Mouse (Mus musculus) forebrain, embryonic 15.5 days (tissue): ENCODE data around the gene Tmem147. TPM values are rescaled to one million over a fixed set of nuclear protein-coding genes. Genes with fewer than 3 reads are reported as not detected.
A peak's percentile ranks its signal among the peaks of the same experiment; 100 is the strongest.
"Not testable (repeated sequence)": the region's sequence is repeated elsewhere in the genome, so short reads cannot be mapped to it uniquely, and the experiment has no call there.

Experiments
- ATAC-seq: fragments of 200-750 bp; cut with Nextera tagmentation; replicated peaks from 2 replicates; pipeline ENCODE4 v1.8.0; 2017; ENCODE audit warnings: mild to moderate bottlenecking, moderate TSS enrichment, moderate library complexity
- H3K27ac ChIP-seq: fragments of 300-500 bp; sonication (generic); replicated peaks from 2 replicates; pipeline ENCODE4 v1.5.1; 2015; ENCODE audit warnings: mild to moderate bottlenecking, inconsistent platforms
- H3K27me3 ChIP-seq: fragments of 300-500 bp; sonication (generic); 2 replicates; pipeline ENCODE4 v1.6.1; 2015; ENCODE audit warnings: inconsistent platforms
- H3K36me3 ChIP-seq: fragments of 300-500 bp; sonication (generic); 2 replicates; pipeline ENCODE4 v1.6.1; 2015; ENCODE audit warnings: mild to moderate bottlenecking, inconsistent platforms
- H3K4me1 ChIP-seq: fragments of 300-500 bp; sonication (generic); 2 replicates; pipeline ENCODE4 v1.6.1; 2015; ENCODE audit warnings: inconsistent platforms
- H3K4me2 ChIP-seq: fragments of 300-500 bp; sonication (generic); replicated peaks from 2 replicates; pipeline ENCODE4 v1.6.1; 2015; ENCODE audit warnings: mild to moderate bottlenecking, inconsistent platforms
- H3K4me3 ChIP-seq: fragments of 300-500 bp; sonication (generic); 2 replicates; pipeline ENCODE4 v1.5.1; 2015; ENCODE audit warnings: mild to moderate bottlenecking, inconsistent platforms
- H3K9ac ChIP-seq: fragments of 300-500 bp; sonication (generic); replicated peaks from 2 replicates; pipeline ENCODE4 v1.6.1; 2015; ENCODE audit warnings: mild to moderate bottlenecking, inconsistent platforms
- H3K9me3 ChIP-seq: fragments of 300-500 bp; sonication (generic); 2 replicates; pipeline ENCODE4 v1.6.1; 2016; ENCODE audit warnings: inconsistent platforms
- WGBS: fragments of 180-500 bp; shearing (Covaris S2); methylation state at CpG from one replicate; pipeline ENCODE4 v1.1.7; 2015; ENCODE audit warnings: mixed read lengths; 5-methylcytosine and 5-hydroxymethylcytosine counted together
- polyA plus RNA-seq: library from polyadenylated mRNA; unstranded; fragments of >200 nt; fragmentation: Nextera tagmentation; extraction: Ambion mirVana; gene quantifications from 2 replicates; pipeline ENCODE4 v1.2.1, GENCODE M21; 2015

Gene Tmem147
- polyA plus RNA-seq, 1 experiment from 2014 or later: 197 TPM

DNA sequence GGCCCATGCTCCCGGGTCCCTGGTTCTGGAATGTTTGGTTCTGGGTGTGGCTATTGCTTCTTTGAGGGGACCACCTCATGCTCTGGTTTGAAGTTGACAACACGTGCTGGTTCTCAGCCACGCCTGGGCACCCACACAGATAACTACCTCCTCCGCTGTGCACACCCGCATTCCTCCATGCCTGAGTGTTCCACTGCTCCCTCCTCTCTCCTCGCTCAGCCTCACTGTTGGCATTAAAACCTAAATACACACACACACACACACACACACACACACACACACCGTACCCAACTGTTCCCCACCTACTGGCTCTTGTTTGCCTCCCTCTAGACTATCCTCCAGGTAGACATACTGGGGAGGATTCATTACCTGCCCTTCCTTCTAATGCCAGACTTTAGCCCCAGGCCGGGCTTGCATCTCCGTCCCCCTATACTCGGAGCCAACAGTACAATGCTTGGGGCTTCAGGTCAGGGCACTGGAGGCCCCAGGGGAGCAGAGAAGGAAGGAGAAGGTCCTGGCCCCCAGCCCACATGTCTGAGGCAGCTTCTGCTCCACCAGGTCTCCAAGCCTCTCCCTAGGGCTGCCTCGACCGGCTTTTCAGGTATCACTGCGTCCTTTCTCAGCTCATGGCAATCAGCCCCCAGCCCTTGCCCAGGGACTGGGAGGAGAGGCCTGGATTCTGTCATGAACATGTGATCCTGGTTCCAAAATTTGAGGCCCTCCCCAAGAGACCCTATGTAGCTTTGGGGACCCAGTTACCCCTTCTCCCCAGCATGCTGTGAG is 20.7 kb upstream of the Tmem147 start:
- H3K4me1 ChIP-seq: no peaks in the 10 kb centered on the region
- WGBS: 84% methylated on average over 13 of the region's 13 CpGs
- no peak for ATAC-seq

DNA sequence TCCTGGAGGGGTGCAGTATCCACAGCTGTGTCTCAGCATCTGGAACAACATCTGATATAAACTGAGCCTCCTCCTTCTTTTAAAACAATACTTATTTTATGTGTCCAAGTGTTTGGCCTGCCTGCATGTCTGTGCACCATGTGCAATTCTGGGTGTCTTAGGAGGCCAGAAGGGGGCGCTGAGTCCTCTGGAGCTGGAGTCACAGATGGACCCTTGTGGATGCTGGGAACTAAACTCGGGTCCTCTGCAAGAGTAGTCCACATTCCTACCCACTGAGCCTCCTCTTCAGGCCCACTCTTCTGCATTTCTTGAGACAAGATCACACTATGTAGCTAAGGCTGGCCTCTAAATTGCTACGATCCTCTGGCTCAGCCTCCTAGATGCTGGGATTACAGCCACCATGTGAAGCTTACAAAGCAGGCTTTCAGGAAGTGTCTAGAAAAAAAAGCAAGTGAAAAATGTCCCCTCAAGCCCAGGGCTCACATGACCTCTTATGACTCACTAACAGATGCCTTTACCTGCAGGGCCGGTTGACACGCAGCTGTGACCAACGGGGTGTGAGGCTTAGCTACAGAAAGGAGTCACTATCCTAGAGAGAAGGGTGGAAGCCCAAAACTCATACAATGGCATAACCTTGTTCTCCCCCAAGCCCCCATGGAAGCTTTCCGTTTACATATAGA is 18.3 kb upstream of the Tmem147 start:
- Histone ChIP-seq H3K4me2 (no peak overlapping the region), H3K9ac (no peak overlapping the region), H3K36me3 (no peaks in the 10 kb centered on the region; the same call in 1 of the 2 replicates), H3K9me3 (no peaks in the 10 kb centered on the region), H3K27ac (no peak overlapping the region), H3K27me3 (no peaks in the 10 kb centered on the region), H3K4me1 (no peaks in the 10 kb centered on the region), H3K4me3 (no peak overlapping the region)
- 86% methylated on average over 7 of the region's 7 CpGs for WGBS
- no peak for ATAC-seq

More for the DNA sequence above, 20.7 kb upstream of the Tmem147 start:
- Histone ChIP-seq H3K36me3 (peaks cover 6% of the 10 kb centered on the region), H3K9me3 (no peaks in the 10 kb centered on the region), H3K27ac (no peak overlapping the region), H3K4me3 (no peak overlapping the region), H3K27me3 (no peaks in the 10 kb centered on the region), H3K9ac (no peak overlapping the region), H3K4me2 (no peak overlapping the region)

DNA sequence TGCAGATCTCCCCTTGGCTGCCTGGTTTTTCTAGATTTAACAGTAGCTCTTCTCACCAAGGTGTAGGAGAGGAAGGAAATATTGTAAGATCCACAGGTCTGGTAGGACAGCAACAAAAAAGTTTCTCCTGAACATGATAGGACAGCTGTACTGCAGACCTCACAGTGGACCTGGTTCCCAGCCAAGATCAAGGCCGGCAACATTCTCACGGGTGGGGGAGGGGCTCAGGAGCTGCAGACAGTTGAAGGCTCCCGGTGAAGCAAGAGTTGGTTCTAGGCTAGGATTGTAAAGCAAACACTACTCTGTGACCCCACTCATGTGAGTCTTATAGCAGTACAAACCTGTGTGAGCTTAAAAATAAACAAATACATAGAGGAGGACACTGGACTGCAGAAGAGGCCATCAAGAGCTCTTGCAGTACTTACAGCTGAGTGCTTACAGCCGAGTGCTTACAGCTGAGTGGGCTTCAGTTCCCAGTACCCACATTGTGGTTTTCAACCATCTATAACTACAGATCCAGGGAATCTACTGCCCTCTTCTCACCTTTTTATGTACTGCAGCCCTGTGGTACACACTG is 14.8 kb upstream of the Tmem147 start:
- Histone ChIP-seq H3K4me1 (no peaks in the 10 kb centered on the region), H3K36me3 (no peaks in the 10 kb centered on the region; the same call in 1 of the 2 replicates), H3K9me3 (no peaks in the 10 kb centered on the region), H3K9ac (no peak overlapping the region), H3K27me3 (no peaks in the 10 kb centered on the region), H3K4me2 (no peak overlapping the region), H3K4me3 (no peak overlapping the region), H3K27ac (no peak overlapping the region)
- WGBS: 51% methylated on average over 4 of the region's 4 CpGs
- no peak for ATAC-seq

DNA sequence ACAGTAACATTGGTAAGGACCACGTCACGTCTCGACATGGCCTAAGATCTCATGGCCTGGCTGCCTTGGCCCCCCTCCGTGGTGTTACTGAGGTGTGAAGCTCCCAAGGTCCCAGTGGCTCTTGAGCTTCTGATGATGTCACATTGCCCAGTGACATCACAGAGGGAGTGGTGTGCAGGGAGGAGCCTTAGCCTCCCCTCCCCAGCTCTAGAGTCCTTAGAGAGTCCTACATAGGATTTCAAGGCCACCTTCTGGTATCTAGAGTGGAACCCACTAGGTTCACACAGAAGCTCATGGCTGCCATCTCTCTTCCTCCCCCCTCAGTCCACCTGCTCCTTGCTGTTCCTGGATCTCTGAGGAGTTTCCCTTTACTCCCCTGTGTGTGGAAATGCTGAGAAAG is 14.3 kb upstream of the Tmem147 start, which contains the start of gene Gapdhs:
TSS of gene Gapdhs (minus strand) at position 65 of the 400 bp plus-strand sequence.
- H3K9ac ChIP-seq, H3K4me3 ChIP-seq, H3K4me1 ChIP-seq, H3K36me3 ChIP-seq, H3K4me2 ChIP-seq, H3K9me3 ChIP-seq, H3K27ac ChIP-seq, H3K27me3 ChIP-seq, ATAC-seq: not testable (repeated sequence)
- WGBS: 89% methylated on average over 1 of the region's 4 CpGs

DNA sequence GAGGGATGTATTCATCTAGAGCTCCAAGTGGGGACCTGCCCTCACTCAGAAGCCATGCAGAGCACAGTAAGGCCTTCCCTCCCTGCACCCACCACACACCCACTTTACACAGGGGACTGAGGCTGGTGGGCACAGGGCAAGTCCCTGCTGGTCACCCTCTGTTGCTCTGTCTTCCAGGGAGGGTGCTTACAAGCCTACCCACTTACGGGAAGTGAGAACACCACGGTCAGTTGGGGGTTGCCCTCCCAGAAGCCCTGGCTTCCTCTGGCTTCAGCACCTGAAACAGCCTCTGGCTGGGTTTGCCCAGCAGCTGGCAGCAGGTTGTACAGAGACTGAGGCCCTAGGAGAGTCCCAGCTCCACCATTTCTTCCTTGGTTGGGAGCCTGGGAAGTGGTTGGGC is 13.2 kb upstream of the Tmem147 start:
- not testable (repeated sequence) for H3K27me3 ChIP-seq, H3K27ac ChIP-seq, H3K4me2 ChIP-seq, H3K4me3 ChIP-seq, H3K9me3 ChIP-seq, H3K36me3 ChIP-seq, H3K9ac ChIP-seq, ATAC-seq, H3K4me1 ChIP-seq
- WGBS: 88% methylated on average over 2 of the region's 2 CpGs

DNA sequence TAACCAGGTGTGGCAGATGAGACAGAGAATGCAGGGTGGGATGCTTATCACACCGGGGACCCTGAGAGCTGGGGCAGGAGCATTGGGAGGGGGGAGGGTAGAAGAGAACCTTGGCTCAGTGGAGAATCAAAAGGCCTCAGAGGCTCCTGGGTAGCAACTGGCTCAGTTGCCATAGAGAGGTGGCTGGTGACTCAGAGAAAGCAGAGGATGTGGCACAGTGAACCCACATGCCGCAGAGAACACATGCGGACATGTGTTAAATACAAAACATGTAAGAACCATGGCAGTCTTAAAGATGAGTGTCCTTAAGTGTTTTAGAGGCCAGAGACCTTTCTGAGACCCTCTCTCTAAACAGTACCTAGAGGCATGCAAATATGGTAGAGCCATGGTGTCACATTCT is 6.9 kb upstream of the Tmem147 start:
- H3K36me3 ChIP-seq: peaks cover 38% of the 10 kb centered on the region
- no peak for ATAC-seq
- H3K9me3 ChIP-seq: no peaks in the 10 kb centered on the region
- H3K27me3 ChIP-seq: no peaks in the 10 kb centered on the region
- 78% methylated on average over 3 of the region's 3 CpGs for WGBS
- no peak overlapping the region for H3K27ac ChIP-seq
- no peak overlapping the region for H3K4me2 ChIP-seq
- no peak overlapping the region for H3K9ac ChIP-seq
- no peak overlapping the region for H3K4me3 ChIP-seq
- H3K4me1 ChIP-seq: peaks cover 6% of the 10 kb centered on the region

DNA sequence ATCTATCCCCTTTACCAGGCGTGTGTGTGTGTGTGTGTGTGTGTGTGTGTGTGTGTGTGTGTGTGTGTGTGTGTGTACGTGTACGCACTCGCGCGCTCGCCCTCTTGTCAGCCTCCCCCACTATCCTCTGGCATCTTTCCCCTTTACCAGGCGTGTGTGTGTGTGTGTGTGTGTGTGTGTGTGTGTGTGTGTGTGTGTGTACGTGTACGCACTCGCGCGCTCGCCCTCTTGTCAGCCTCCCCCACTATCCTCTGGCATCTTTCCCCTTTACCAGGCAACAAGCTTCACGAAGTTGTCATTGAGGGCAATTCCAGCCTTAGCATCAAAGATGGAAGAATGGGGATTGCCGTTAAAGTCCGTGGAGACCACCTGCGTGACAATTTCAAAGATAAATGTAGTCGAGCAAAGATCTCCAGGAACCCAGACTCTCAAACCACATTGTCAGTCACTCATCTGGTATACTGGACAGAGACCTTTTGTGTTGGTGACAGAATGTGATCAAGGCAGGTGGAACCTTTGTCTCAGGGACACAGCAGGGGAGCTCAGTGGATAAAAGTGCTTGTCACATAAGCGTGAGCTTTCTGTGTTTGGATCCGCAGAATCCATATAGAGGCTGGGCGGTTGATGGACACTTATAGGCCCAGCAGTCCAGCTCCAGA is 853 bp upstream of the Tmem147 start:
- H3K27me3 ChIP-seq, ATAC-seq, H3K9me3 ChIP-seq: not testable (repeated sequence)
- H3K27ac ChIP-seq: peak overlapping the region; percentile 88
- peak overlapping the region; percentile 59 for H3K4me3 ChIP-seq
- H3K4me1 ChIP-seq: peaks cover 30% of the 10 kb centered on the region
- peak overlapping the region; percentile 62 for H3K9ac ChIP-seq
- H3K4me2 ChIP-seq: peak overlapping the region; percentile 70
- peaks cover 32% of the 10 kb centered on the region for H3K36me3 ChIP-seq
- WGBS: 8% methylated on average over 14 of the region's 22 CpGs

DNA sequence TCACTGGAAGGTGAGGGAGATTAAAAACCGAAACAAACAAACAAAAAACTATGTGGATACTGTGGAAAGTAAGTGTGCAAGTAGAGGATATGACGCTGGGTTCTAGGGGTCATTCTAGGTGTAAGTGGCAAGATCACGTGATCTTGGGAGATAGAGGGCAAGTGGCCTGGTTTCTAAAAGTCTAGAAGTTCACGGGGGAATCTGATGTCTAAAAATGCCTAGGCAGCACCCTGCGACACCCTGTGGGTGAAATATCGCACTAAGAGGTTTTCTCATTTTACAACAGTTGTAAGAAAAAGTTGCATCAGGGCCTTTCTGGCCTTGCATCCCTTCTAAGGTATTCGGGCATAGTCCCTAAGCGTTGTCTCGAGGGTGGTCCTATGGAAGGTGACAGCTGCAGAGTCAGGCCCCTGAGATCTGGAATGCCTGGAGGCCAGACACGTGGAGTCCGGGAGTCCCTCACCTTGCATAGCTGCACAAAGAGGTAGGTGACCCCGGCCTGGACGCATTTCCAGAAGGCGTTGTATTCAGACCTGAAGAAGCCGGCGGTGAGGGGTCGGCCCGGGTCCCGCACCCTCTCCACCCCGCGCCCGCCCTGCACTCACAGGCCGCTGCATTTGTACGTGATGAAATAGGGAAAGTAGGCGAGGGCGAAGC is 473 bp downstream of the Tmem147 start:
- WGBS: 8% methylated on average over 26 of the region's 26 CpGs
- H3K4me3 ChIP-seq: peak overlapping the region; percentile 59
- peaks cover 24% of the 10 kb centered on the region; the same call in 1 of the 2 replicates for H3K36me3 ChIP-seq
- H3K27me3 ChIP-seq: no peaks in the 10 kb centered on the region
- peak overlapping the region; percentile 62 for H3K9ac ChIP-seq
- peak; percentile 48 for ATAC-seq
- peak overlapping the region; percentile 88 for H3K27ac ChIP-seq
- H3K4me2 ChIP-seq: peak overlapping the region; percentile 70
- peaks cover 30% of the 10 kb centered on the region for H3K4me1 ChIP-seq
- H3K9me3 ChIP-seq: no peaks in the 10 kb centered on the region

DNA sequence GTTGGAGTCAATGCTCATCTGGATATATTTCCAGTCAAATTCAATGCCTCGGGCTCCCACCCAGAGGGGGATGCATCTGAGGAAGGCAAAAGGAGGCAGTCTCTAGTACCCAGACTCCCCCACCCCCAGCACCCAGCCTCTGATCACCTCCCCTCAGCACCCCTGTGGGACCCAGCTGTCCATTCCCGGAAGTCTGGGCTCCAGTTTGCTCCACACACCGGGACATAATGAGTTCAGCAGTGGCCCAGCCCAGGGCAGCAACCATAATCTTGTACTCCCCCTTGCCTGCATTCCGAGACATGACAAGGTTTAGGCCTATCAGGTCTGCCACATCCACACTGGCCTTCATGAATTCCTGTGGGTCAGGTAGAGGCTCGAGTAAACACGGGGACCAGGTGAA is 1.1 kb downstream of the Tmem147 start:
- Histone ChIP-seq H3K27me3 (no peaks in the 10 kb centered on the region), H3K27ac (no peak overlapping the region), H3K4me1 (peaks cover 30% of the 10 kb centered on the region), H3K4me2 (peak overlapping the region; percentile 70), H3K36me3 (peaks cover 20% of the 10 kb centered on the region; the same call in 1 of the 2 replicates), H3K9ac (peak overlapping the region; percentile 62; the same call in 1 of the 2 replicates), H3K4me3 (peak overlapping the region; percentile 59), H3K9me3 (no peaks in the 10 kb centered on the region)
- ATAC-seq: no peak
- 89% methylated on average over 6 of the region's 6 CpGs for WGBS

DNA sequence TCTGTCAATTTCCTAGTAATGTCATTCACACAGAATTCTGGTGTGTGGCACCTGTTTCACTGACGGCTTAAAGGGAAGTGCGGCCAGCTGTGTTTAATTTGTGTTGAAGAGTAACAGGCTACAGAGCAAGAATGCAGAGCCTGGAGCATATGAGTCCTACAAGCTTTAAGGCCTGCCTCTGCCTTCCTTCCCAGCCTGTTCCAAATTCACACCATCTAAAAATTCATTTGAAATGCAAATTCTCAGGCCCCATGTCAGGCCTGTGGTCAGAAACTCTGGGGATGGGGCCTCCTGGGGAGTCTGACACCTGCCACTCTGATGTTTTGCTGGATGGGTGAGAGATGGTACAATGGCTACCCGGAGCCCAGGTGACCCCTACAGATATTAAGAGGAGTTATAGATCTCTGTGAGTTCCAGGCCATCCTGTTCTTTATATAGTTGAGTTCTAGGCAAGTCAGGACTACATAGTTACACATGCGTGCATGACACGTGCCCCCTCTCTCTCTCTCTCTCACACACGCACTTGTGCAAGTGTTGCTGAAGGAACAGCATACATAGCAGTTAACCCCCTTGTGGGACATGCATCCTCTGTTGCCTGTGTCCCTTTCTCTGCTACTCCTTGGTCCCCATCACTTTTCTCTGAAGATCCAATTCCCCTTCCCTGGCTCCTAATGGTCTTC is 5.9 kb downstream of the Tmem147 start:
- no peaks in the 10 kb centered on the region for H3K9me3 ChIP-seq
- no peak overlapping the region for H3K9ac ChIP-seq
- no peaks in the 10 kb centered on the region for H3K27me3 ChIP-seq
- H3K36me3 ChIP-seq: peaks cover 11% of the 10 kb centered on the region; the same call in 1 of the 2 replicates
- no peak overlapping the region for H3K4me2 ChIP-seq
- peaks cover 8% of the 10 kb centered on the region for H3K4me1 ChIP-seq
- no peak overlapping the region for H3K27ac ChIP-seq
- no peak overlapping the region for H3K4me3 ChIP-seq
- no peak for ATAC-seq
- 75% methylated on average over 6 of the region's 6 CpGs for WGBS

DNA sequence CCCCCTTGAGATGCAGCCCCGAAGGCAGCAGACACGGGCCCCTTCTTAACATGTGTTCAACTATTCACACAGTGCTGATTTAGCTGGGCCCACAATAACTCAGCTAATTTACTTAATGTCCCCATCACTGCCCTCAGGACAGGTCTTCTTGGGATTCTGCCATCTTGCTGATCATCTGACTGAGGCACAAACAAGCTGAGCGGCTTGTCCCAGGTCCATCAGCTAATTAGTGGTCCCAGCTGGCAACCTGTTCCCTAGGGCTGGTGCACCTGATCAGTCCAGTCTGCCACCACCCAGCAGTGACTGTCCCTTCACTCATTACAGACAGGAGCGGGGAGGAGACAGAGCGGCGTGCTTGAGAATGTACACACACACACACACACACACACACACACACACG is 8.1 kb downstream of the Tmem147 start:
- 57% methylated on average over 7 of the region's 7 CpGs for WGBS
- H3K27ac ChIP-seq: no peak overlapping the region
- H3K9me3 ChIP-seq: no peaks in the 10 kb centered on the region
- H3K4me2 ChIP-seq: no peak overlapping the region
- H3K4me1 ChIP-seq: peaks cover 11% of the 10 kb centered on the region
- no peak overlapping the region for H3K4me3 ChIP-seq
- H3K9ac ChIP-seq: no peak overlapping the region
- H3K27me3 ChIP-seq: peaks cover 12% of the 10 kb centered on the region; the same call in 1 of the 2 replicates
- ATAC-seq: no peak
- 0 out of 2 replicates have a peak, but pooled peaks cover under 1% of the 10 kb centered on the region for H3K36me3 ChIP-seq
